ENCODE assay signal across 8 mouse cellular contexts in the genomic region with DNA sequence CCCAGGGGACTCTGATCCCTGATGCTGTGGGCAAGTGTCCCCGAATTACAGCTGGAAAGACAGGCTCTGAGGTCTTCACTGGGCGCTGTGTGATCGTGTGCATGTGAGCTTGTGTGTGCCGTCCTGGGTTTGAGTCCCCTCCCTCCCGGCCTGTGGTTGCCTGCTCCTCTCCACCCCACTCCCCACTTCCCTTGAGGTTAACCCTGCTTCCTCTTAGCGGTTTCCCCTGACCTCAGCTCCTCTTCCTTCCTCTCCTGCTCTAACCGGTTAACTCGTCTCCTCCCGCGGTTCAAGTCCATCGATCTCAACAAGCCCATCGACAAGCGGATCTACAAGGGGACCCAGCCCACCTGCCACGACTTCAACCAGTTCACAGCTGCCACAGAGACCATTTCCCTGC. TPM values are rescaled to one million over a fixed set of nuclear protein-coding genes. Genes with fewer than 3 reads are reported as not detected.
DNase-seq lines count a peak whose midpoint lies in the region; ATAC-seq and TF ChIP-seq lines count a peak whose summit lies in the region.

No protein-coding gene starts in this region.

- H3K36me3 ChIP-seq in forebrain, embryonic 16.5 days (ENCODE audit: control insufficient read depth, insufficient read depth) = peaks cover 31% of the 10 kb centered on the region
- peaks cover 53% of the 10 kb centered on the region for H3K36me3 ChIP-seq in limb, embryonic 10.5 days
- H3K36me3 ChIP-seq in midbrain, embryonic 15.5 days (replicated peaks) = peaks cover 37% of the 10 kb centered on the region

- no peak overlapping the region for H3K9ac ChIP-seq in forebrain, embryonic 16.5 days (replicated peaks; ENCODE audit: low read depth, low read length)
- 0 out of 2 replicates have a peak overlapping the region, but pooled peaks have one; percentile 97 for H3K9ac ChIP-seq in midbrain, embryonic 15.5 days

- TF ChIP-seq CTCF in layer of hippocampus, adult 2 months (conservative IDR thresholded peaks at IDR 0.05) = no peak

- no peak overlapping the region for H3K27ac ChIP-seq in layer of hippocampus, adult 2 months
- no peak overlapping the region for H3K27ac ChIP-seq in forebrain, embryonic 16.5 days (ENCODE audit: low read length)
- H3K27ac ChIP-seq in limb, embryonic 10.5 days = no peak overlapping the region
- no peak overlapping the region for H3K27ac ChIP-seq in midbrain, embryonic 15.5 days

- H3K27me3 ChIP-seq in forebrain, embryonic 16.5 days (replicated peaks; ENCODE audit: control insufficient read depth, insufficient read depth, low read length) = no peaks in the 10 kb centered on the region
- H3K27me3 ChIP-seq in limb, embryonic 10.5 days (ENCODE audit: low read depth, poor library complexity, severe bottlenecking) = no peaks in the 10 kb centered on the region
- no peaks in the 10 kb centered on the region for H3K27me3 ChIP-seq in midbrain, embryonic 15.5 days (replicated peaks)

- peak overlapping the region; percentile 81; the same call in 1 of the 2 replicates for H3K4me3 ChIP-seq in layer of hippocampus, adult 2 months
- peak overlapping the region; percentile 64 for H3K4me3 ChIP-seq in forebrain, embryonic 16.5 days (replicated peaks; ENCODE audit: low read length)
- peak overlapping the region; percentile 100 for H3K4me3 ChIP-seq in limb, embryonic 10.5 days
- peak overlapping the region; percentile 93 for H3K4me3 ChIP-seq in midbrain, embryonic 15.5 days

- H3K4me1 ChIP-seq in forebrain, embryonic 16.5 days (replicated peaks; ENCODE audit: control insufficient read depth, insufficient read depth, low read length) = peaks cover 24% of the 10 kb centered on the region
- H3K4me1 ChIP-seq in limb, embryonic 10.5 days = peaks cover 32% of the 10 kb centered on the region
- peaks cover 23% of the 10 kb centered on the region for H3K4me1 ChIP-seq in midbrain, embryonic 15.5 days

- WGBS in forebrain, embryonic 16.5 days = 84% methylated on average over 14 of the region's 14 CpGs
- 76% methylated on average over 14 of the region's 14 CpGs for WGBS in limb, embryonic 10.5 days
- 69% methylated on average over 14 of the region's 14 CpGs for WGBS in midbrain, embryonic 15.5 days

- H3K4me2 ChIP-seq in forebrain, embryonic 16.5 days (ENCODE audit: low read length) = peak overlapping the region; percentile 97
- H3K4me2 ChIP-seq in midbrain, embryonic 15.5 days = peak overlapping the region; percentile 65

- intact Hi-C loops in gastrocnemius, postnatal 36 days (cut with DNase I) = no loop called here

- no peaks in the 10 kb centered on the region for H3K9me3 ChIP-seq in forebrain, embryonic 16.5 days (ENCODE audit: control insufficient read depth, low read length)
- no peaks in the 10 kb centered on the region for H3K9me3 ChIP-seq in limb, embryonic 10.5 days (replicated peaks)
- no peaks in the 10 kb centered on the region for H3K9me3 ChIP-seq in midbrain, embryonic 15.5 days

- DNase-seq in layer of hippocampus, adult 2 months (ENCODE audit: low spot score in 2 of 2) = no peak
- DNase-seq in layer of hippocampus, postnatal 14 days (ENCODE audit: low spot score in 2 of 2) = no peak
- DNase-seq in limb, embryonic 10.5 days (ENCODE audit: low spot score) = no peak
- DNase-seq in urinary bladder, postnatal 10 days (ENCODE audit: low spot score) = no peak
- no peak for DNase-seq in gastrocnemius, postnatal 36 days
- no peak for DNase-seq in retina, embryonic 14.5 days (ENCODE audit: low spot score)

- ATAC-seq in forebrain, embryonic 16.5 days = no peak
- ATAC-seq in midbrain, embryonic 15.5 days (replicated peaks) = no peak

RNA-seq across cellular contexts. Expression of gene Dmwd, which starts 1.7 kb away (rescaled TPM):
- total RNA-seq in layer of hippocampus, adult 2 months (2021) = 100 to 1,000 TPM; 154 TPM
- 100 to 1,000 TPM; 141 to 147 TPM for total RNA-seq in layer of hippocampus, postnatal 14 days (2021)
- polyA plus RNA-seq in forebrain, embryonic 16.5 days (2015; fragmentation: Nextera tagmentation; extraction: Ambion mirVana) = 28.1 and 29.7 TPM in 2 replicates
- 20.0 and 21.4 TPM in 2 replicates for polyA plus RNA-seq in limb, embryonic 10.5 days (2016; fragmentation: Nextera tagmentation; extraction: Ambion mirVana)
- polyA plus RNA-seq in midbrain, embryonic 15.5 days (2015; fragmentation: Nextera tagmentation; extraction: Ambion mirVana) = 34.2 and 40.9 TPM in 2 replicates
- total RNA-seq in gastrocnemius, postnatal 36 days (2021) = 10 to 100 TPM; 21.6 to 26.1 TPM

RNA-seq across cellular contexts. Expression of gene Dmpk, which starts 5.9 kb away (rescaled TPM):
- total RNA-seq in layer of hippocampus, adult 2 months (2021) = 10 to 100 TPM; 38.8 to 56.8 TPM
- 10 to 100 TPM; 33.0 to 42.3 TPM for total RNA-seq in layer of hippocampus, postnatal 14 days (2021)
- 5.6 and 10.1 TPM in 2 replicates for polyA plus RNA-seq in forebrain, embryonic 16.5 days (2015; fragmentation: Nextera tagmentation; extraction: Ambion mirVana)
- 7.2 and 8.7 TPM in 2 replicates for polyA plus RNA-seq in limb, embryonic 10.5 days (2016; fragmentation: Nextera tagmentation; extraction: Ambion mirVana)
- 10.8 and 13.9 TPM in 2 replicates for polyA plus RNA-seq in midbrain, embryonic 15.5 days (2015; fragmentation: Nextera tagmentation; extraction: Ambion mirVana)
- 100 to 1,000 TPM; 272 to 309 TPM for total RNA-seq in gastrocnemius, postnatal 36 days (2021)

RNA-seq across cellular contexts. Expression of gene Six5, which starts 16.6 kb away (rescaled TPM):
- total RNA-seq in layer of hippocampus, adult 2 months (2021) = 1 to 10 TPM; 2.4 to 2.8 TPM
- total RNA-seq in layer of hippocampus, postnatal 14 days (2021) = 1 to 10 TPM; 2.1 to 2.7 TPM
- polyA plus RNA-seq in forebrain, embryonic 16.5 days (2015; fragmentation: Nextera tagmentation; extraction: Ambion mirVana) = 1.7 and 2.1 TPM in 2 replicates
- 5.7 and 7.5 TPM in 2 replicates for polyA plus RNA-seq in limb, embryonic 10.5 days (2016; fragmentation: Nextera tagmentation; extraction: Ambion mirVana)
- 2.1 and 2.2 TPM in 2 replicates for polyA plus RNA-seq in midbrain, embryonic 15.5 days (2015; fragmentation: Nextera tagmentation; extraction: Ambion mirVana)
- total RNA-seq in gastrocnemius, postnatal 36 days (2021) = 1 to 10 TPM; 1.2 to 1.5 TPM

RNA-seq across cellular contexts. Expression of gene Rsph6a, which starts 23.3 kb away (rescaled TPM):
- under 1 TPM in 1 of 2 experiments, not detected in 1; 0.20 TPM for total RNA-seq in layer of hippocampus, adult 2 months (2021)
- total RNA-seq in layer of hippocampus, postnatal 14 days (2021) = under 1 TPM in 1 of 2 experiments, not detected in 1; 0.21 TPM
- polyA plus RNA-seq in forebrain, embryonic 16.5 days (2015; fragmentation: Nextera tagmentation; extraction: Ambion mirVana) = 0.09 TPM in 1 of 2 replicates, not detected in the other
- polyA plus RNA-seq in limb, embryonic 10.5 days (2016; fragmentation: Nextera tagmentation; extraction: Ambion mirVana) = not detected in 2 replicates
- polyA plus RNA-seq in midbrain, embryonic 15.5 days (2015; fragmentation: Nextera tagmentation; extraction: Ambion mirVana) = 0.15 and 0.37 TPM in 2 replicates
- not detected for total RNA-seq in gastrocnemius, postnatal 36 days (2021)

RNA-seq across cellular contexts. Expression of gene Gm4969, which starts 40.4 kb away (rescaled TPM):
- under 1 TPM; 0.33 to 0.71 TPM for total RNA-seq in layer of hippocampus, adult 2 months (2021)
- total RNA-seq in layer of hippocampus, postnatal 14 days (2021) = under 1 TPM; 0.72 to 0.78 TPM
- 3.9 and 4.9 TPM in 2 replicates for polyA plus RNA-seq in forebrain, embryonic 16.5 days (2015; fragmentation: Nextera tagmentation; extraction: Ambion mirVana)
- polyA plus RNA-seq in limb, embryonic 10.5 days (2016; fragmentation: Nextera tagmentation; extraction: Ambion mirVana) = 1.1 and 2.2 TPM in 2 replicates
- 6.9 and 7.3 TPM in 2 replicates for polyA plus RNA-seq in midbrain, embryonic 15.5 days (2015; fragmentation: Nextera tagmentation; extraction: Ambion mirVana)
- not detected for total RNA-seq in gastrocnemius, postnatal 36 days (2021)

Comparison
In these comparisons a context has a peak if more than half of its experiments do, and no peak if none do; other contexts are left out.
1. RNA of gene Dmwd, which starts 1.7 kb away (total RNA-seq): 154 TPM in layer of hippocampus, adult 2 months and 141 to 147 TPM in layer of hippocampus, postnatal 14 days; 21.6 to 26.1 TPM in gastrocnemius, postnatal 36 days; every median in the first group is over 4 times any median in the second.
2. RNA of gene Dmpk, which starts 5.9 kb away (total RNA-seq): 272 to 309 TPM in gastrocnemius, postnatal 36 days; 38.8 to 56.8 TPM in layer of hippocampus, adult 2 months and 33.0 to 42.3 TPM in layer of hippocampus, postnatal 14 days; every median in the first group is over 4 times any median in the second.
3. Peak in every context shown above with its lines, with median percentiles within 50 percentile points of each other: H3K4me3 ChIP-seq.